Mouse (Mus musculus) ovary, postnatal 14 days (tissue): Measurements from ENCODE around the gene Poc1a.

Source experiments
- DNase-seq: peaks from one replicate; pipeline ENCODE4 v3.0.0; 2022; ENCODE audit warnings: low spot score

The Poc1a gene

DNA sequence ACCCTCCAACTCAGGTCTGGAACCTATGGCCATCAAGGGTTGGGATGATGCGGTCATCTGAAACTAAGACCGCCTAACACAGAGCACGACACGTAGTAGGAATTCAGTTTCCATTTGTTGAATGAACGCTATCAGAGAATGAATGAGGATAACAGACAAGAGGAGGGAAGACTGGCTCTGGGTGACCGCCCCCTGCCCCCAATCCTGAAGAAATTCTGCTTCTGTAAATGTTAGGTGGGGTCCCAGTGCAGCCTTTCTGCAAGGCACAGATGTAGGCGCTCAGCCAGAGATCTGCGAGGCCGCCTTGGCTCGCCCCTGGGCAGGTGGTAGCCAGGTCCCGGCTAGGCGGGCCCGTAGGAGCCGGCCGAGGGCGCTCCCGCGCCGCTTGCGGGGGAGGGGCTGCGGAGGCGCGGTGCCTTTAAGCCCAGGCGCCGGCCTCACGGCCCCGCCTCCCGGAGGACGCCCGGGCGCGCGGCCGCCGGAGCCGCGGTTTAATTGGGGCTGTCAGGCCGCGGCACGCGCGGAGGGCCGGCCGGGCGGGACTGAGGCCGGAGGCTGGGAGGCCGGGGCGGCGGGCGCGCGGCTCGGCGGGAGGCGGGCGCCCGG, 87.4 kb downstream of the Poc1a start, which contains the start of gene Dusp7:
TSS of gene Dusp7 (plus strand) at position 521 of the 606 bp plus-strand sequence.
- peak; percentile 66 for DNase-seq

- DNase-seq, result no peak
Observed at GRCm38 (mm10) chr9:106368831-106369501, 88.1 kb downstream of the Poc1a start.

GRCm38 (mm10) chr9:106369801-106370485, 89.1 kb downstream of the Poc1a start:
- no peak for DNase-seq

- DNase-seq, result no peak
Observed at GRCm38 (mm10) chr9:106370620-106371383, 89.9 kb downstream of the Poc1a start.

DNA sequence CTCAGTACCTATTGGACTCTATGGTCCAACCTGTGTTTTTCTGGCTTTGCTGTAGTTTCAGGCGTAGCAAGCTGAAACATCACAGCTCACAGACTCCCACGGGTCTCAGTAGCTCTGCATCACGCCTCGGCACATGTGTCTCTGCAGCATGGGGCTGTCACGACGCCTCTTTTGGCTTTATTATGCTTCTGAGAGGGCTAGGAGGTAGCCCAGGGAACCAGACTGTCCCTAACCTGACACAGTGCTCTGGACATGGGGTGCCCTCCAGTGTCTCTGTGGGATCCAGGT, 90.5 kb downstream of the Poc1a start:
- DNase-seq, result no peak

DNA sequence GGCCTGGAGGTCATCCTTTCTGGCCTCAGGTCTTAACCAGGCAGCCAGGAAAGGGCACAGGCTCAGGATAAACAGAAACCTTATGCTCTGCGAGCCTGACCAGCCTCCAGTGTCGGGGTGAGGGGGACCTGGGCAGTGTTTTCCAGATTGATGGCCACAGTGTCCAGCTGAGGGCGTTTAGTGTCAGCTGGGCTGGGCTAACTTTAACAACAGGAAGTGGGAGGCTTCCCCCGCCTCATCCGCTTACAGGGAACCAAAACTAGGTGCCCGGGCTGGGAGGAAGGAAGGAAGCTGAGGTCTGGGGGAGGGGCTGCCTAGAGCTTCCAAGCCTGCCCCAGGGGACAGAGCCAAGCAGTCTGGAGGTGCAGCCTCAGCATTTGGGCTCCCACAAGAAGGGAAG, 90.9 kb downstream of the Poc1a start:
- peak; percentile 54 for DNase-seq

- DNase-seq, result no peak
Observed at GRCm38 (mm10) chr9:106372431-106373412, 91.9 kb downstream of the Poc1a start.

DNA sequence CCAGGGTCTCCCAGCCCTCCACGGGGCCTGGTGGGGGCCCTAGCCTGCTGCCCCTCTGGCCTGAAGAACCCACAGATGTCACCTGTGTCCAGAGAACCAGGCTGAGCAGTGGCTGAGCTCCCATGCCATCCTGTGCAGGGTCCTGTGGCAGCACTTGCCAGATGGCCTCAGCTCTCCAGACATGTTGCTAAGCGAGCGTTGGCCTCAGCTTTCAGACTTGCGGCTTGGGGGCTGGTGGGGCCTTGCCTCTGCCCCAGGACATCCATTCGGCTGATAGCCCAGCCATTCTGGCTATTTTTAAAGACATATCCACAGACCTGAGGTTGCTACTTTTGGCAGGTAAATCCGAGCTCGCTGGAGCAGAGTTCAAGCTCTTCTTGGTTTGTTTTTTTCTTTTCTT, 93.1 kb downstream of the Poc1a start:
- no peak for DNase-seq

DNA sequence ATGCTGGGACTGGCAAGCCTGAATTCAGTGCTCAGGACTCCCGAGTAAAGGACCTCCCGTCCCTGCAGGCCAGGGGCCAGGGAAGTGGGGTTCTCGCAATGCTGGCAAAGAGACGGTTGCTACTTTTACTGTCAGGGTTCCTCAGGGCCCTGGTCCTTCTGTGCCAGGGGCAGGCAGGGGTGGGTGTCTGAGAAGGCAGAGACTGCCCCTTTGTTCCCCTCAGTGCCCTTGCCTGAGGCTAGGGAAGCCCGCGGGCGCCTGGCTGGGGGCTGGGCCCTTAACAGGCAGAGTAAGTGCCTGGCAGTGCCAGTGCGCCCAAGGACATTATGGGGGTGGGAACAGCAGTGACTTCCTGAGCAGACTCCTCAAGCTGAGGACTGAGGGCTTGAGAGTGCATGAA, 96.4 kb downstream of the Poc1a start:
- no peak for DNase-seq

DNA sequence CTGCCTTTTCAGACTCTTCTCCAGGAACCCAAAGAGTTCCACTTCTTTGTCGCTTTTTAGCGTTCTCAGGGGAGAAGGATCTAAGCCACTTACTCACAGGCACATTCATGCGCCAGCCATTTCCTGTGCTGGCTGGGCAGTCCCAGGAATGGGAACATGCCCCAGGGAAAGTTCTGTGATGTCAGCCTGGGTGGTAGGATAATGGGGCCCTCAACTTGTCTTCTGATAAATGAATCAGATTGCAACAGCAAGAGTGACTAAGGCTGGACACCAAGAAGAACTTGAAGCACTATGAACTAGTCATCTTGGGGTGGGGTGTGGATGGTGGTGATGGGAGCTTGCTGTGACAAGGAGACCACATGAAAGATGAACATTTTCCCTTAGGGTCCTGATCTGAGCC, 97.2 kb downstream of the Poc1a start:
- DNase-seq, result no peak

DNA sequence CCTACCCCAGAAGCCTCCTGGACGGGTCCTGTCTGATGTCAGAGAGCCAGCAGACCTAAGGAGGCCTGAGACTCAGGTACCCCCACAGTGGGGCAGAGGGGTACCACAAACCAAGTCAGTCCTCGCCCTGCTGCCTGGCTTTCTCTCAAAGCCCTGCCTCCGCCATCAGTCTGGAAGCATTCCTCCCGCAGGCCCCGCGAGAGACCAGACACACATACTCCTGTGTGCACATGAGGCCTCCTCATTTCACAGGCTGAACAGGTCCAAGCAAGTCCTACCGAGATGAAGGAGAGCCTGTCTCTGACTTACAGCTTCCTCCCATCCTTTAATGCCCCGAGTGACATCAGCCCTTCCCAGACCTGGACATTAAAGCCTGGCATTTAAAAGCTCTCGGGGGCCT, 97.9 kb downstream of the Poc1a start:
- DNase-seq, result no peak

- no peak for DNase-seq
Observed at GRCm38 (mm10) chr9:106386181-106386864, 105.5 kb downstream of the Poc1a start.

- DNase-seq, result no peak
Observed at GRCm38 (mm10) chr9:106392828-106393527, 112.1 kb downstream of the Poc1a start.

GRCm38 (mm10) chr9:106393548-106393947, 112.7 kb downstream of the Poc1a start:
- no peak for DNase-seq

DNA sequence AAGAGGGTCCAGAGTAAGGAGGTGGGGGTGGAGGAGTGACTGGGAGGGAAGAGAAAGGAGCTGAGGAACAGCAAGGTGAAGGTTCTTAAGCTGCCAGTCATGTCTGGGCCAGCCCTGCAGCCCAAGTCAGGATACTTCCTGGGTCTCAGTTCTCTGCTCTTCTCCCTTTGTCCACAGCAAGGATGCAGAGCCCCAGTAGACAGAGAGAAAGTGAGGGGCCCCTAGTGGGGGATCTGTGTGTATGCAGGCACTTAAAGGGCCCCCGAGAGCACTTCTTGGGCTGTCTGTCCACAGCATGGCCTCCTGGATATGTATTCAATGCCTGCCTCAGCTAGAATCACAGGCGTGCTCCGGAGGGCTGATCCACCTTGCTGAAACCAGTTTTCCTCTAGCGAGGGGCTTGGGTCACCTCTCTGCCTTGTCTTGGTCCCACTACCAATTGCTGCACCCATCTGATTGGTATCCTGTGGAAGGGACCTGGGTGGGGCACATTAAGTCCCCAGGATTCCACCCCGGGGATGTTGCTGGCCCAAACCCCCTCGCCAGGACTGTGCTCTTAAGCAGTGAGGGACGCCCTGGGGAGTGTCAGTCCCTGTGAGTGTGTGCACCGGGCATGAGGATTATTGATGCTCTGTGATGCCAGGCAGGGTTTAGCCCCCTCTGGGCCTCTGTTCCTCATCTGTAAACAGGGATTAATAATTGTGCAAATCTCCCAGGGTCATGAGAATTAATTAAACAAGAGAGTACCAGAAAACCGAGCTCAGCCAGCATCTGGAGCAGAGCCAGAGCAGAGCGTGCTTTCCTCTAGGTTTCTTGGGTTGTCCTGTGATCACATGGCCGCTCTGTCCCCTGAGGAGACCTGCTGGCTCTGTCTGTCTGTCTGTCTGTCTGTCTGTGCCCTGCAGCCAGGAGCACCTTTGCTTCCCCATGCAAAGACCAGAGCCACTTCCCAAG, 114.1 kb downstream of the Poc1a start:
- no peak for DNase-seq

- DNase-seq, result no peak
Observed at GRCm38 (mm10) chr9:106397733-106398132, 116.9 kb downstream of the Poc1a start.

GRCm38 (mm10) chr9:106398667-106399311, 117.9 kb downstream of the Poc1a start:
- DNase-seq, result no peak

- no peak for DNase-seq
Observed at GRCm38 (mm10) chr9:106399808-106400207, 118.9 kb downstream of the Poc1a start.
